Mouse (Mus musculus) brain, embryonic 14.5 days (tissue): ENCODE measurements around the gene Hadhb.

Source experiments
- CTCF ChIP-seq: fragments of 200-500 bp; IDR thresholded peaks from 2 replicates; pipeline ENCODE4 v1.5.1; 2012; ENCODE audit warnings: inconsistent platforms, mild to moderate bottlenecking, moderate library complexity, borderline replicate concordance; ENCODE audit not compliant: insufficient read depth, insufficient read length; ENCODE audit errors: extremely low read depth
- POLR2A ChIP-seq: fragments of 200-500 bp; IDR thresholded peaks from 2 replicates; pipeline ENCODE4 v1.6.1; 2012; ENCODE audit warnings: mild to moderate bottlenecking, inconsistent platforms, borderline replicate concordance; ENCODE audit not compliant: poor library complexity, insufficient read depth, insufficient read length, severe bottlenecking; ENCODE audit errors: extremely low read depth

DNA sequence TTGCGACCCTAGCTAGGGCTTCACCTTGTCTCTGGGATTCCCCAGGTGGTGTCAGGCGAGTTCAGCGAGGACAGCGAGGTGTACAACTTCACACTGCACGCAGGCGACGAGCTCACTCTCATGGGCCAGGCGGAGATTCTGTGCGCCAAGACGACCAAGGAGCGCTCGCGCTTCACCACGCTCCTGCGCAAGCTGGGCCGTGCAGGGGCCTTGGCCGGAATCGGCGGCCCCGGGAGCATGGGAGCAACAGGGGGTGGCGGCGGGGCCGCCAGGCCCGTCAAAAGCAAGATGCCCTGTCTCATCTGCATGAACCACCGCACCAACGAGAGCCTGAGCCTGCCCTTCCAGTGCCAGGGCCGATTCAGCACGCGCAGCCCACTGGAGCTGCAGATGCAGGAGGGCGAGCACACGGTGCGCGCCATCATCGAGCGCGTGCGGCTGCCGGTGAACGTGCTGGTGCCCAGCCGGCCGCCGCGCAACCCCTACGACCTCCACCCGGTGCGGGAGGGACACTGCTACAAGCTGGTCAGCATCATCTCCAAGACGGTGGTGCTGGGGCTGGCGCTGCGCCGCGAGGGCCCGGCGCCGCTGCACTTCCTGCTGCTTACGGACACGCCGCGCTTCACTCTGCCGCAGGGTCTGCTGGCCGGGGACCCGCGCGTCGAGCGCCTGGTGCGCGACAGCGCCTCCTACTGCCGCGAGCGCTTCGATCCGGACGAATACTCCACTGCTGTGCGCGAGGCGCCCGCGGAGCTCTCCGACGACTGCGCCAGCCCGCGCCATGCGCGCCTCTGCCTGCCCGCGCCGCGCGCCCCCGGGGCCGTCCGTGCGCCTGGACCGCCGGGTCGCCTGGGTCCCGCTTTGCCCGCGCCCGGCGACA lies 40.9 kb upstream of the Hadhb start:
- TF ChIP-seq CTCF (peak; percentile 74), POLR2A (no peak)
